Mouse (Mus musculus) brain, embryonic 14.5 days (tissue): ENCODE results near the gene Prss12.

Experiments
- CTCF ChIP-seq: fragments of 200-500 bp; IDR thresholded peaks from 2 replicates; pipeline ENCODE4 v1.5.1; 2012; ENCODE audit warnings: inconsistent platforms, mild to moderate bottlenecking, moderate library complexity, borderline replicate concordance; ENCODE audit not compliant: insufficient read depth, insufficient read length; ENCODE audit errors: extremely low read depth
- POLR2A ChIP-seq: fragments of 200-500 bp; IDR thresholded peaks from 2 replicates; pipeline ENCODE4 v1.6.1; 2012; ENCODE audit warnings: mild to moderate bottlenecking, inconsistent platforms, borderline replicate concordance; ENCODE audit not compliant: poor library complexity, insufficient read depth, insufficient read length, severe bottlenecking; ENCODE audit errors: extremely low read depth

GRCm38 (mm10) chr3:123440490-123440889 is 6.2 kb upstream of the Prss12 start:
- no peak for TF ChIP-seq CTCF
- no peak for TF ChIP-seq POLR2A
